Mouse (Mus musculus) spleen, adult 18-20 months (tissue): ENCODE data around the gene Ust.

Experiments
- DNase-seq, 2 experiments: peaks; one replicate each; pipeline ENCODE4 v3.0.0; 2022; ENCODE audit warnings: mixed read lengths in 2 of 2

Gene Ust

GRCm38 (mm10) chr10:8173032-8173431 is 345.6 kb downstream of the Ust start:
- DNase-seq: no peak

DNA sequence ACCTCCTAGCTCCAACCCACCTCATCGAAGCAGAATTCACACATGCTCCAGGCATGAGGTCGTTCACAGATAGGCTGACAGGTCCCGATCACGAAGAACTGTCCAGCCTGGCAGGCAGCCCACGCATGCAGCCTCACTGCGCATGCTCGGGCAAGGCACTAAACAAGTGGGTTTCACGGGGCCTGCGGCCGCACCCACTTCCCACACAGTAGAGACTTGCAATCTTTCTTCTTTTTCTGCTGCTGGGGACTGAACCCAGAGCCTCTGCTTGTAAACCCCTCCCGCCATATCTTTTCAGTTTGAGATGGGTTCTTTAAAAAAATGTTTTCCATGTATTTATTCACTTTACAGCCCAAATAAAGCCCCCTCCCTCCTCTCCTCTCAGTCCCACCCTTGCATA is 347.1 kb downstream of the Ust start:
- DNase-seq: no peak
